Mouse (Mus musculus) c-Kit-negative CD71-positive TER-119-positive erythroid progenitor cells, embryonic 14.5 days (primary cell): ENCODE measurements at regions not wholly inside any gene's neighbourhood (a gene's known extent, or its start where the extent isn't known, plus 50 kb on each side); places are given as distances from the start of the nearest gene placed in this dataset.

Experiments
- DNase-seq: peaks from one replicate; pipeline ENCODE4 v3.0.0-alpha.2; 2013; ENCODE audit warnings: low read depth, low spot score

DNA sequence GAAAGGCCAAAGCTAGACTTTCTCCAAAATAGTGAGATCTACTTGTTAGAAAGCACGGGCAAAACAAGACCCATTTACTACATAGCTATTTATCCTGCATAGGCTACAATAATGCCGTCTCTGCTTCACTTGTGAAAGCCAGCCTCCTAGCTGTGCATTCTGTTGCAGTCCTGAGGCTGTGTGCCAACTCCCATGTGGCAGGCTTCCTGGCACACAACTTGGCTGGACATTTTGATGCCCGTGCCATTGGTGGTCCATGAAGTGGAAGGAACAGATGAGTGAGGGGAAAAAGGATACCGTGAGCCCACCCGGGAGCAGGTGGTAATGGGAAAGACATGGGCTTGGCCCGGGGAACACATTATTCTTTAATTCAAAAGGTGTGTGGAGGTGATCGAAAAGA lies 120.4 kb downstream of the Csl start:
- DNase-seq: no peak

DNA sequence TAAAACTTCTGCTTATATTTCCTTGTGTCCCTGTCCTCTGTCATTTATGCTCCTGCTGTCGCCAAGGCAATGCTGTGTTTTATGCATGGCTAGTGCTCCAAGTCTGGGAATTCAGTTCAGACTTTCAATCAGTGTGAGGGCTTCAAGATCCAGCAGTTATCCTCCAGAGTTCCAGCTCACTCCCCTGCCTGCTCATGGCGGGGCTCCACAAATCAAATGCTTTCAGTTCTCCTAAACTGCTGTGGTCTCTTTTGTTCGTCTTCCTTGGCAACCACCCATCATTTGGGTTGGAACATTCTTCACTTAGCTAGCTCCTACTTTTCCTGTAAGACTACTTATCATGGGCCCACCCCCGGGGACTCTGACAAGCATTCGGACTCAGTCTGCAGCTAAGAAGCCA lies 120.0 kb downstream of the Csl start:
- DNase-seq: no peak

GRCm38 (mm10) chr10:99641784-99642183 lies 117.7 kb downstream of the Csl start:
- DNase-seq: no peak

- DNase-seq: no peak
Observed at GRCm38 (mm10) chr10:99642201-99642827, 117.1 kb downstream of the Csl start.

DNA sequence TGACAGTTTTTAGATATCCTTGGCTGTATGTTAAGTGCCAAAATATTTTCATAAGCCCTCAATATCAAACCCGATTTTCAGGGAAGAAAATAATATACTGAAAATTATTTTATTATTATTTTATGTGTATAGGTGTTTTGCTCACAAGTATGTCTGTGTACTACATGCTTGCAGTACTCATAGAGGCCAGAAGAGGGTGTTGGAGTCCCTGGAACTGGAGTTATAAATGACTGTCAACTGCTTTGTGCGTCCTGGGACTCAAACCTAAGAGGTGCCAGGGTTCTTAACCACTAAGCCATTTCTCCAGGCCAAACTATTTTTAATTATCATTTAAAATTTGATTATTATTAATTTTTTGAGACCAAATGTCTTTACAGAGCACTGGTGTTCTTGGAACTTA lies 114.5 kb downstream of the Csl start:
- DNase-seq: no peak

GRCm38 (mm10) chr10:99652011-99652410 lies 107.4 kb downstream of the Csl start:
- no peak for DNase-seq

GRCm38 (mm10) chr10:99654284-99654683 lies 105.2 kb downstream of the Csl start:
- no peak for DNase-seq

GRCm38 (mm10) chr10:99676557-99677098 lies 82.8 kb downstream of the Csl start:
- no peak for DNase-seq

DNA sequence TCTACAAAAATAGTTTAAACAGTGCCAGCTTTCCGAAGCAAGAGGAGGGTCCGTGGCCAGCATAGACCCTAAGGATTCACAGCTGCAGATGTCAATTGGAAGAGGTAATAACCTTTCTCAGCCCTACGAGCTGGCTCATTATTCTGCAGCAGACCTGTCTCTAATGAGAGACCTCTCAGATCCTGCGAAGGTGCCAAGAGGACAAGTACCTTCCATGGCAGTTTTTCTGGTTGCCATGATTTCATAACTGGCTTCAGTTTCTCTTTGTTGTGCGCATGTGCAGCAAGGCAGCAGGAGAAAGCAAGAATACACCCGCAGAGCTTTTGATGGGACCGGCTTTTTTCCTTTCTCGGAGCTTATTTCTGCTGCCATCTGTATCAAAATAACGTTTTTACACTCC lies 81.4 kb downstream of the Csl start:
- no peak for DNase-seq

DNA sequence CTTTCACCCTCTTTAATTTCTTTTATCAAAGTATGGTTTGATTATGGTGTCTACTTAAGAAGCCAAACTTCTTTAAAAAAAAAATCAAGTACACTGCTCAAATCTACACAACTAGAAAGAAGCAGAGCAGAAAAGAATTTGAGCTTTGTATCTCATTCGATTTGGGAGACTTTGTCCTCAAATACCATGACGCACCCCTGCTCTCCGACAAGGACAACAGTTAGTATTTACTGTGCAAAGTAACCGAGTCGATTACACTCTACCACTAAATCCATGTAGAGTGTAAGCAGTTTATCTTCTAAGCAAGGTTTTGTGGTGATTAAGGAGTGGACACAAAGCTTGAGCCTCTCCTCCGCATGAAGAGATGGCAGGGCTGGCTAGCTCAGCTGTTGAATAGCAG lies 79.6 kb downstream of the Csl start:
- DNase-seq: no peak

DNA sequence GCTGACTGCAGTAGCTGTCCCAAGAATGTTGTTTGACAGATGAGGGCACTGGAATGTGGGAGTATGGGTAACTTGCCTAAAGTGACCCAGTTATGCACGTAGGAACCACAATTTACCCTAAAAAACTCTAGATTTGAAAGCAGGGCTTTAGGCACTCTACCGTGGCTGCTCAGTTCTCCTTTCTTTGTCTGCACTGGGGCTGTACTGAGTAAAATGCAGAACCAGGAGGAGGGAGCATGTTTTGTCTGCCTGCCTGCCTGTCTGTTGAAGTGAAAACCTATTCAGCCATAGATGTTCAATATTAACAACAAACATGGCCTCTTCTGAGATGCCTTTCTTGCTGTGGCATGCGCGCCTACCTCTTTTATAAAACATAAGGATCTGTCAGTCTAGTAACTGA lies 77.5 kb downstream of the Csl start:
- DNase-seq: no peak

- DNase-seq: no peak
Observed at GRCm38 (mm10) chr10:99682350-99682749, 77.1 kb downstream of the Csl start.

GRCm38 (mm10) chr10:99683310-99683709 lies 76.1 kb downstream of the Csl start:
- no peak for DNase-seq

DNA sequence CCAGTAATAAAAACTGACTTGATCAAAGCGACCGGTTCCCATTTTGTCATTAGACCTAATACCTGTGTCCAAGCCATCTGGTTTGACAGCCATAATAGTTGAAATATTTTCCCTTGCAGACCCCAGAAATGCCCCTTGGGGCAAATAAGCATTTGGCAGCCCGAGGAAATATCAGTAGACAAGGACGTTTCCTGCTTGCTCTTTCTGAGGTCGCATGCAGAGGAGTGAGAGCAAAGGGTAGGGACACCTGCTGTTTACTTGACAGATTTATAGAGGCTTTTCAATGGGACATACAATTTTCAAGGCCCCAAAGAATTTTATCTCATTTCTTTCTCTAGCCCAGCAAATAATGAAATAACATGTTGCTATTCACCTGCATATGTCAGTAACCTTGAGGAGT lies 73.5 kb downstream of the Csl start:
- no peak for DNase-seq

- no peak for DNase-seq
Observed at GRCm38 (mm10) chr10:99687011-99687410, 72.4 kb downstream of the Csl start.

- no peak for DNase-seq
Observed at GRCm38 (mm10) chr10:99697696-99698095, 61.8 kb downstream of the Csl start.

GRCm38 (mm10) chr10:99699498-99699897 lies 60.0 kb downstream of the Csl start:
- no peak for DNase-seq

DNA sequence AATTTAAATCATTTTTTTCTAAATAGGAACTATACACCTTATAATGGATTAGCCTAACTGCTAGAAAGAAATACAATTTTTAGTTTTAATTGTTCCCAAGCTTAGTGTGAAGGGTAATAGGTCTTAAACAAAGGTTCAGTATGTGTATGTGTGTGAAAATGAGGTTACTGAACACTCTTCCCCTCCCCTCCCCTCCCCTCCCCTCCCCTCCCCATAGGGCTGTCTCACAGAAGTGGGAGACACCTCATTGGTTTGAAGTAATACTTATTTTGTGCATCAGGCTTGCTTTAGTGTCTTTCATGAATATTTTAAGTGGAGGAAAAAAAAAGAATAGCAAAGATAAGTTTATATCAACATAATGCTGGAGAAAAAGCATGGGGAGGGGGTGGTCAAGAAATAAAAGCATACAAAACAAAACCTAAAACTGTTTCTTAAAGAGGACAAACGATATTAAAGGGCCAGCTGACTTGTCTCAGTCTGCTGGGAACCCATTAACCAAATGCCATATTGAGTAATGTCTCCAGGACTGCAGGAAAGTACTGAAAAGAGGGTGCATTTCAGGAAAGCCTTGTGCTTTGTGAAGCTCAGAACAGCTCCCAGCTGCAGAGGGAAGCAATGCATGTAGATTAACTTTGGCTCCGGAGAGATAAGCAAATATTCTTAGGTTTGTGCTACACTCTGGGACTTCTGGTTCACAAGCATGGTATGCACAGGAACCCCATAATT lies 59.2 kb downstream of the Csl start:
- DNase-seq: no peak
